Mouse (Mus musculus) cerebellum, adult (tissue): ENCODE data around the gene Pram1.

Source experiments
- ATAC-seq: cut with Nextera tagmentation; 2 replicates; pipeline ENCODE4 v1.9.2; 2017; ENCODE audit warnings: mild to moderate bottlenecking, moderate library complexity, mixed read lengths; ENCODE audit not compliant: insufficient number of reproducible peaks, low FRiP score, low TSS enrichment

Pram1 gene

DNA sequence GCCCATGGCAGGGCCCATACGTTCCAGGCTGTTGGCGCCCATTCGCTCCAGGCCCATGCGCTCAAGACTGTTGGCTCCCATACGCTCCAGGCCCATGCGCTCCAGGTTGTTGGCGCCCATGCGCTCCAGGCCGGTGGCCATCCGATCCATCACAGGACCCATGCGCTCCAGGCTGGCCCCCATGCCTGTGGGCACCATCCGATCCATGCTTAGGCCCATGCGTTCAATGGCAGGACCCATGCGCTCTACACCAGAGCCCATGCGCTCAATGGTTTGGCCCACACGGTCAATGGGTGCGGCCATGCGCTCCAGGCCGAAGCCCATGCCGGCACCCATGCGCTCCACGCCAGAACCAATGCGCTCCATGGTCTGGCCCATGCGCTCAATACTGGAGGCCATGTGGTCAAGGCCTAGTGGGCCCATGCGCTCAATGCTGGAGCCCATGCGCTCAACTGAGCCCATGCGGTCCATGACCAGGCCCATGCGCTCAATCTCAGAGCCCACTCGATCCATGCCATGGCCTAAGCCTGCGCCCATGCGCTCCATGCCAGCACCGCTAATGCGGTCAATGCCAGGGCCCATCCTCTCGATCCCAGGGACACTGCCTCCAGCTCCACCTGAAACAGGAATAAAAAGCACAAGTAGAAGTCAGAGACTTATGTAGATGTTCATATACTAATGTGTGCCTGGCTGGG lies 12.1 kb downstream of the Pram1 start:
- ATAC-seq: no peak

DNA sequence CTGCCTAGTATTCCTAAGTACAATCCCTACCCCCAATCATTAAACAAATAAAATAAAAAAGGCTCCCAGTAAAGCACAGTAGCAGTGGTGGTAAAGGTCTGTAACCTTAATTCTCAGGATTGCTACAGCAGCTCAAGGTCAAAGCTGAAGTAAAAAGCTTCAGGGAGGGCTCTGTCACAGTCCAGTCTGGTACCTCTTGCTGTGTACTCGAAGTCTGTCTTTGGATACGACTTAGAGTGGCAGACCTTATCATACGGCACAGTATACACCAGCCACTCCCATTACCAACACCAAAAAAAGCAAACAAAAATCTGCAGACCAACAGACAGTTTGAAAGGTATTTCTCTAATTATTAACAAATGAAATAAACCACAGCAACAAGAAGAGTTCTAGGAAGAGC lies 29.0 kb downstream of the Pram1 start:
- ATAC-seq: no peak

DNA sequence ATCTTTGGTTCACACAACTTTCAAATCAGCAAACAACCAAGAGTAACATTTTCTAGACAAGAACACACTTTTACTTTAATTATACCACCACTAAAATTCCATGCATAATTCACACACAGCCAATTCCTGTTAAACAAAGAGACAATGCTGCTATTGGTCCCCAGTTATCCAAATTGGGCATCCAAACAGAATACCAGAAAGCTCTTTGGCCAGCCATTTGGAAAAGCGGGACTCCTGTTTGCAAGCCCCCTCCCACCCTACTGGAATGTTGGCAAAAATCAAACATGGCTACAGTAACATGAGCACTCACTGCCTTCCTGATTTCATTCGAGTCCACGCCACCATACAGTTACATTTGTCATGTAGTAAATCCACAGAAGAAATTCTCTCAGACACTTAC lies 31.8 kb downstream of the Pram1 start:
- ATAC-seq: no peak

DNA sequence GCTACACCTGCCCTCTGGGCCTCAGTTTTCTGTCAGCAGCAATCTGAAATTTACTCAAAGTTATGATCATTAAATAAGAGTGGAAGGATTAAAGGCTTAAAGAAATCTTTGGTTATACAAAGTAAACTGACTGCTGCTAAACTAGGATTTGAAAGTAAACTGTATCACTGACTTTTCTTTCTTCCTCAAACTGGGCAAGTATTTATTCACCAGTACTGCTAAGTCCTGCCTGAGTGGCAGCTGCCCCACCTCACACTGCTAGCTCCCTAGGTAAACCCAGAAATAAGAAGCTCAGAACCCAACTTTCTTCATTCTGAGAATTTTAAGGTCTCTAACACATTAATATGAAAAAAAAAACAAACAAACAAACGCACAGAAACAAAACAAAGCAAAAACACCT lies 36.0 kb downstream of the Pram1 start:
- no peak for ATAC-seq

DNA sequence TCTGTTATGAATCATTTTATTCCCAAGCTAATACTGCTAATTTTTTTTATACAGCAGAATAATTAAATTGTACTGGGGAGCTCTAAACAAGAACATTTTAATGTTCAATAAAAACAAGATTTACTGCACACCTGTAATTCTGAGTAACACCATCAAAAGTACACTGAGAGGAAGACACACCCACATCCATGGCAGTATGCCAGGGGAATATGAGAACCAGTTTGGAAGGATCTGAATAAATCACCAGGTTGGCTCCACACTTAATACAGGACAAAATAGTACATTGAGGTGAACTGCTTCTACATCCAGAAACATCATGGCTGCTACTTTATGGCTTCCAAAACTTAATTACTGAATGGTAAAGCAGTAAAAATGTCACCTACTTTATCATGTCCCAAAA lies 37.6 kb downstream of the Pram1 start:
- ATAC-seq: no peak

DNA sequence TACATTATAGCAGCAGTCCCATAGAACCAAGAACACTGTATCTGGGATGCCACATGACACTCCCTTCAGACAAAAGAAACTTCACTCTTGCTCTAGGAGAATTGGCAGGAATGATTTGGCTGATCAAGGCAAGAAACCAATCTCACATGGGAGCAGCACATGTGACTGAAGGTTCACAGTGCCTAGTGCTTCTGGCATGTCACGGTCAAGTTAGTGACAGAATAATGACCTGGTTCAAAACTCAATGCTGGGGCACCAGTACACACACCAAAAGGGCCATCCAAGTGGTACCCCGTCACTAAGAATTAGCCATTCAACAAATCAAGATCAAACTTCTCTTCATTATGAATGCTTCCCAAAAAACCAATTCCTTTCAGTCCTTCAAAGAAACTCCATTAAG lies 38.2 kb downstream of the Pram1 start:
- ATAC-seq: no peak

DNA sequence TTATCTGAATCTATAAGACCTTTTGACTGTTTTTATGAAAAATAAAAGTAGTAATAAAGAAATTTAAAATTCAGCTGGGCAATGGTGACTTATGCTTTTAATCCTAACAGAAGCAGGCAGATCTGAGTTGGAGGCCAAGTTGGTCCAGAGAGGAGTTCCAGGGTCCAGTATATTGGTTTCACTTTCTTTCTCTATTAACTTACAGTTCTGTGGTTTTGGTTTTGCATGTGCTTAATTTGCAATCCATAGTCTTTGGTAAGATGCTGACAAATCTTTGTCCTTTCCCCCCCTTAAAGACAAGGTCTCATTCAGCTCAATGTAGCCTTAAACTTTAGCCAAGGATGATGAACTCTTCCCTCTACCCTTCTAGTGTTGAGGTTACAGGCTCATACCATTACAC lies 40.9 kb downstream of the Pram1 start:
- no peak for ATAC-seq

DNA sequence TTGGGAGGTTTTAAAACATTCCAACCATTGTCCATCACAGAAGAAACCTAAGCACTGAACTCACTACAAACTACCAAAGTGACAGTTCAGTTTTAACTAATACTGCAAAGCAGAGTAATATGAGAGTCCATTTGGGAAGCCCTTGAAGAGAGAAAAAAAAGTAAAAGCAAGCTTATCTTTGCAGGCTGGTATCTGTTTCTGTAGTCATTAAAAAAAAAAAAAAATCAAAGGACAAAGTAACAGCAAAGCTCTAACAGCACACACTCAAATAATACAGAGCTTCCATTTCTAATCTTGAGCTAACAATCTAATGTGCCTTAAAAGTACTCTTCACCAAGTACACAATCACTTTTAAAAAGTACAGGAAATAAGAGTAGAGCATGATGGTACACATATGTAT lies 43.9 kb downstream of the Pram1 start:
- ATAC-seq: no peak

DNA sequence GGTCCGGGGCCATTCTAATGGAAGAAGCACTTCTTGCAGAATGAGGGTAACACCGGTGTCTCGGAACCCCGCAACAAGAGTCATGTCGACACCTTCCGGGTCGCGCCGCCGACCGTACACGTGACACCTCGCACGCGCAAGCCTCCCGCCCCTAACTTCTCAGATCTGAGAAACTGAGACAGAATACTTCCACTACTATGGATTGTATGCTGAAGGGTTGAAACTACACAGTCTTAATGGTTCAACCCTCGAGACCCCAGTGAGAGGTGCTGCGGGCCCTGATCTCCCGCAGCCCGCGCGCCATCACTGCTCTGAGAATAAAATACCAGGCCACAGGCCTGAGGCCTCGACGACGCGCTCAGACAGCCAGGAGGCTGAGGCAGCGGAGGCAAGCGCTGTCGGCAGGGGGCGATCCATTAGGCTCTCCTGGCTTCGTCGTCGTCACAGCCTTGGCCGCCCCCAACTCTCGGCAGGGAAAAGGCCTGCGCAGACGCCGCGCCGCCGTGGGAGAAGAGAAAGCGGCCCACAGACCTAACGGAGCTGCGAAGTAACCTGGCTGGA lies 46.9 kb downstream of the Pram1 start:
- peak; percentile 58; the same call in 1 of the 2 replicates for ATAC-seq

DNA sequence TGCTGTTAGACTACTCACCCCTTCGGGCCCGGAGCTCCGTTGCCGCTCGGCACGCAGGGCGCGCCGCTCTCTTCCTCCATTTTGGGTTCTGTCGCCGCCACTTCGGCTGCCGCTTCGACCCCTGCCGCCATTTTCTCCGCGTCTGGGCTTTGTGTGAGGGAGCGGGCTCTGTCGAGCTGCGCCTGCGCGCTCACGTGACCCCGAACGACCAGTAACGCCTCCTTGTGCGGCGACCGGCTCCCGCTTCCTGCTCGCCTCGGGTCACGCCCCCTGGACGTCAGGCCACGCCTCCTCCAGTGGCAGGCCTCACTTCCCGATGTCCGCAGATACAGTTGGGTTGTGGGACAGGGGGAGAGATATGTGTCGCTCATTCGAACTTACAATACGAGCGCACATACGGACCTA lies 47.4 kb downstream of the Pram1 start:
- peak; percentile 96 for ATAC-seq

DNA sequence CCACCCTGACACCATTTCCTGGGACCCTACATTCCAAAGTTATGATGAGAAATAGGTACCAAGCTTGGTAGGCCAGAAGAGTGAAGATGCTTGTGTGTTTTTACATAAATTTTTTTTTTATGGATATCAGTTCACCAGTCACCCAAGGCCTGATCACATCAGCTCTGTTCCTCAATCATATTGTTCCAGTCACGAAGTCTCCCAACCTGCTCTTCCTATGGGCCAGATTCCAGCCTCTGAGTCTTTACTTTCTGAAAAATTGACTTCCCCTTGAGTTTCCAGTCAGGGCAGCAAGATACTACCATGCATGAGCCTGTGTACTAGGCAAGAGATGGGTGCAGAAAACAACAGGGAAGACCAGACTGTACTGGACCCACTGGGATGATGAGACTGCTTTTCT lies 48.9 kb downstream of the Pram1 start, which contains the start of gene Hnrnpm:
Hnrnpm (minus strand) TSS at position 101 of the 400 bp plus-strand sequence.
- ATAC-seq: no peak
